Mouse (Mus musculus) ES-CJ7 (cell line): ENCODE measurements at regions not wholly inside any gene's neighbourhood (a gene's known extent, or its start where the extent isn't known, plus 50 kb on each side); places are given as distances from the start of the nearest gene placed in this dataset.

ENCODE experiments used
- DNase-seq: peaks from one replicate; pipeline ENCODE4 v3.0.0; 2011; ENCODE audit warnings: low read depth, low spot score

DNA sequence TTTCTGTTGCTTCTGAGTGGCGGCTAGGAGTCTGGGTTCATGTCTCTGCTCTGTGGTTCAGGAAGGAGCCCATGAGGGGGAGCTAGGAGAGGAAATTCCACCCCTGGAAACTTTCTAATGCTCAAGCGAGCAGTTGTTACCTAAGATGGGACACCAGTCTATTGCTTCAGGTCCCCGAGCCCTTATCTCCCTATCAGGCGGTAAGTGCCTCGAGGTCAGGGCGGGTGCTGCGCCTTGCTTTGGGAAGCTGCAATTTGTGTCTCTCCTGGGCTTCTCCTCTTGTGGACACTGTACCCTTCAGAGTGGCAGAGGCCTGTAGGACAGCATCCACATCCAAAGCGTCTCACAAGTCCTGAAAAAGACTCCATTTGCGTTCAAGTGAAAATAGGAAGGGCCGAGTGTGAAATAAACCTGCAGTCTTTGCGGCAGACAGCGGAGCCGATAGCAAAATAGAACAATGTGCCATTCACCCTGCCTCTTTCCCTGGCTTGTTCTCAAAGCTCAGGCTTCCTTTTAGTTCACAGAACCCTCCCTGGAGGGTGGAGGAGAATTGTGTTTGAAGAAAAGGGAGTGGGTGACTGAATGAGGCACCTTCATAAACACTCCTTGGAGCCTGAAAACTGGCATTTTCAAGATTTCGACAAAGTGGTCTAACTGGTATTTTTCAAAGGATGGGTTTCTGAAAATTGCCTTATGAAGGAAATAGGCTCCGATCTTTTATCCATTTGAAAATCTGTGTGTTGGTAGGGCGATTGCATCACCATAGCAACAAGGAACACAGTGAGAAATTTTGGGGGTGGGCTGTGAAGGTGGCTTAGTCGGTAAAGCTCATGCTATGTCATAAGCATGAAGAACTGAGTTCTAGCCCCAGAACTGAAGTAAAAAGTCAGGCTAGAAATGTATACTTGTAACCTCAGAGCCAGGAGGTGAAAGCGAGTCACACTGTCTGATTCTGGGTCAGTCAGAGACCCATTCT lies 87.2 kb upstream of the Cxcr4 start:
- no peak for DNase-seq

DNA sequence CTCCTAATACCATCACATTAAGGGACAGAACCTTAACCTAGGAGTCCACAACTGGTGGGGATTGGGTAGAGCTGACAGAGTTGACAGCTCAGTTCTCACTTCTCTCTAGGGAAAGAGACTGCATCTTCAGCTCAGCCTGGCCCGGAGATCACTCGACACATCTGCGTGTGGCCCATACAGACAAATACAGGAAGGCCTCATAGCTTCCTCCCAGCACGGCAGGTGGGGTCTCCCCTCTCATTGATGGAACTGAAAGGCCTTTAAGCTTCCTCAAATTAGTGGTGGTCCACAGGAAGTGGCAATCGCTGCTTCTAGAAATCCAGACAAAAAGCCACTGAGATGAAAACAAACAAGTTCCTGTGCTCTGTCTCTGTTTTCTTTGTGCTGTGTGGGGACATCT lies 83.4 kb upstream of the Cxcr4 start:
- no peak for DNase-seq

DNA sequence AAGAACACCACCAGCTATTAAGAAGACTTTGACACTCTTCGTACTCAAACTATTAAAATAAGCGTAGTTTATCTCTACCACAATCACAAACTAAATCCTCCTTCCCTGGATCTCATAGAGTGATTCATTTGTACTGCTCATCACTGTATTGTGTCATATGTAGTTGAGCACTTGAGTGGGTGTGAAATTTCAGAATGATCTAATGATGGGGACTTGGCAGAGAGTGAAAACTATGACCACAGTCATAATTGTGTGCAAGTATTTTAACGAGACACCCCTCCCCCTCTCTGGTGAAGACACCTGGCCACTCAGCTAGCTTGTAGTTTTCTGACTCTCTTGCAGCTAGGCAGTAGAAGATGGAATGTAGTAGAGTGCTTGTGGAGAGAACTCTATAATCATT lies 80.2 kb upstream of the Cxcr4 start:
- no peak for DNase-seq

DNA sequence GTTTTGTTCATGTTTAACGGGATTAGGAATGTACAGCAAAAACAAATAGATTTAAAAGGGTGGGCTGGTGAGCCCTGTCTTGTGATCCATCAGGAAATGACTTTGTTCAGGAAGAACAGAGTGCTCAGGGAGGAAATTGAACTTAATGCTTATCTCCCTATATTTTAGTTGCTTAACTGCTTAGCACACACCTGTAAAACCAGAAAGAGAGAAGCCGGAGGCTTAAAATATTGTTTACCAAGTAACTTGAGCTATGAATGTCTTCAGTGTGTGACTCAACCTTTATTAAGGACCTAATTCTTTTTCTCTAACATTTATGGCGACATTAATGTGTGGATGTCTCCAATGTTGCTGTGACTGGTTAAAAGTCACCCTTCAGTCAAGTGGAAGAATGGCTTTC lies 79.4 kb upstream of the Cxcr4 start:
- no peak for DNase-seq

DNA sequence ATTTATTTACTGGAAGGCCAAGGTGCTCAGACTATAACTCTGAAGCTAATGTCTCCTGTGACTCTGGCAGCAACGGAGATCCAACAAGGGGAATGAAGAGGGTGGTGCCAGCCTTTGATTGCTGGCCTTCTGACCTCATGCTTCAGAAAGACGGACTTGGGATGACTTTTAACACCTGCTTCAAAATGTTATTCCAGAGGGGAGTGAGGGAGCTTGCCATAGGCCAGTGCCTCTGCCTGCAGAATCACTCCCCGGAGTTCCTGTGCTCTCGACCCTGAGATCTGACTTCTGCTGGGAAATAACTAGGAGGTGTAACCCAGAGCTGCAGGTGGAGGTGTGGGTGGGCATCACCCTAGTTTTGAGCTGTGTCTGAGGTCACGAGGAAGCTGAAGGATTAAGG lies 78.9 kb upstream of the Cxcr4 start:
- DNase-seq, result no peak

DNA sequence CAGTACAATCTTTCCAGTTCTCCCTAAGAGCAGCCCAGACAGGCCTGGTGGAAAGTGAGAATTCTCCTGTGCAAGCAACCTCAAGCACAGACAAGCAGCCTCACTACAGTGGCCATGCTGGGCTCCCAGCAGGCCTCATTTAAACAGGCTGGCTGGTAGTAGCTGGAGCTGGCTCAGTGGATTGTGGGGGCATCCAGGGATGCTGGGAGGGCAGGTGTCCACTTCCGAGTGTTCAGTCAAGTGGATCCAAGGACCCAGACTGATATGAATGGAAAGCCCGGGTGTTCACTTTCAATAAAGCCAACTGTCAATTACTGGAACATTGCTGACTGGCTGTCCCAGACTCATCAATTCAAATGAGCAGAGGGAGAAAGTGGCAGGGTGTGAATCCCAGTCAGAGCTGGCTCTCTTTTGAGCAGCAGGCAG lies 77.2 kb upstream of the Cxcr4 start:
- DNase-seq, result no peak

DNA sequence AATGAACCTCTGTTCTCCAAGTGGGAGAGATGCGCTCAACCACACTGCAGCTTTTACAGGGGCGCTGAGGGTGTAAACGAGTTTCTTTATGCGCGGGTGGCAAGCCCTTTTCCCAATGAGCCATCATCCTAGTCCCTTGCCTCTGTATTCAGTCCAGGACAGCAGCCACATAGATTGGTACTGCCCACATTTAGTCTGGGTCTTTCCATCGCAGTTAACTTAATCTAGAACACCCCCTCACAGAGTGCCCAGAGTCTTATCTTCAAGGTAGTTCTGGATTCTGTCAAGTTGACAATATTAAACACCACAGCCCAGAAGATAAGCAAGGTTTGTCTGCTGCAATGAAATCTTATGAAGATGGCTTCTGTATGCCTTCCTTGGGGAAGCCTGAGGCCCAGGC lies 76.6 kb upstream of the Cxcr4 start:
- no peak for DNase-seq

DNA sequence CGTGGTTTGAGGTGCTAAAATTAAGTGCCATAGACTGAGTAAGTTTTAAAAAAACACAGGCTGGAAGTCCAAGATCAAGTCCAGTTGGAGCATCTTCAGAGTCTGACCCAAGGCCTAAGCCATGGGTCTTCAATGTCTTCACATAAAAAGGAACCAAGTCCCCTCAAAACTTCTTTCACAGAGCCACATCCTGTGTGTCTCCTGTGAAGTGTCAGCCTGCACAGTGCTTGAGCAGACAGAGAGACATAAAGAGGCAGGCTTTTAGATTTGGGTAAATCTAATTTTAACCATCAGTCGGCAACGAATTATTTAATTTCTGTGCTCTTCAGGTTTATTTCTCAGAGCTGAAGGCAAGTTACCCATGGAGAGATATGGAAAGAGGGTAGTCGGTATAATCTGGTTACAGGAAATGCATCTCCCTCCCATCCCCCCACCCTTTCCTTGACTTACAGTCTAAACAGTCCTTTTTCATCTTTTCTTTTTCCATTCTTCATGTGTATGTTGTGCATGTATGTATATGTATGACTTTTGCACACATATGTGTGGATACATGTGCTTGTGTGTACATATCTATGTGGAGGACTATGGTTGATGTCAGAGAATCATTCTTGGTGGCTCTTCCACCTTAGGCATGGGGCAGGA lies 75.1 kb upstream of the Cxcr4 start:
- DNase-seq, result no peak

DNA sequence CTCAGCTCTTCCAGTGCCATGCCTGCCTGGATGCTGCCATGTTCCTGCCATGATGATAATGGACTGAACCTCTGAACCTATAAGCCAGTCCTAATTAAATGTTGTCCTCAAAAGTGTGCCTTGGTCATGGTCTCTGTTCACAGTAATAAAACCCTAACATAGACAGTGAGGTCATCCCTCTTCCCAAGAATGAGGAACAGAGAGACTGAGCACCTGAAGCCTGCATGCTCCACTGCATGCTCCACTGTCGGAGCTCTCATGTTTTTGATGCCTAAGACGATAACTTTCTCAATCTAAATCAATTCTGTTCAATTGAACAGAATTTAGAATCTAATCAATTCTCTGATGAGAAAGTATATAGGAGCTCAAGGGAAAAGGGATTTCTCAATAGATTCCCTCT lies 71.1 kb upstream of the Cxcr4 start:
- no peak for DNase-seq

DNA sequence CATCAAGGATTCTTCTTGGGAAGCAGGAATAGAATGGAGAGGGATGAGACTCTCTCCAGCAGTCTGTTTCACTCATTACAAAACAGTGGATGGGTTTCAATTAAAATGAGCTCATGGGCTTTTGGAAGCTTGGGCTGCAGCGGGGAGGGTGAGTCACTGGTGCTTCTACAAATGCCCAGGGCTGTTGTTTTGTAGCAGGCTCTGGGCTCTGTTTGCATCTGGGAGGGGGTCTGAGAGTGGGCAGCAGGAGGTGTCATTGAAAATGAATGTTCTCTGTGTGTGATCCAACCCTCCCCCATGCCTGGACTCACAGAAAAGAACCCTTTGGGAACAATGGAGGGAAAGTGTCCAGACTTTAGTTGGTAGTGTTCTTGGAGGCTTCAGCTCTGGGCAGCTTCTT lies 67.8 kb upstream of the Cxcr4 start:
- no peak for DNase-seq

DNA sequence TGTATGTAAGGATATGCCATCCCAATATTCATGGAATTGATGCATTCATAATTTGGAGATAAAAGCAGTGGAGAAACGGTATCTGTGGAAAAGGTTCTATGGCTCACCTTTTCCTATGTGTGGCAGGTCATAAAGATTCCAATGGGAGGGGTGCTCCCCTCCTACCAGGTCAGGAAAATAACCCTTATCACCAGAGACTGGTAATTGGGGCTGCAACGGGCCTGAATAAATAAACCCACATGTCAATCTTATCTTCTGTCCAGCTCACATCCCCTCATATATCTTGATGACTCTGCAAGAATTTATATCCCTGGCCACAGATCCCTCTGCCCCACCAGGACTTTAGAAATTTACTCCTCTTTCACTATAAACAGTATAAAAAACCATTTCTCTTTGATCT lies 66.7 kb upstream of the Cxcr4 start:
- DNase-seq, result no peak

DNA sequence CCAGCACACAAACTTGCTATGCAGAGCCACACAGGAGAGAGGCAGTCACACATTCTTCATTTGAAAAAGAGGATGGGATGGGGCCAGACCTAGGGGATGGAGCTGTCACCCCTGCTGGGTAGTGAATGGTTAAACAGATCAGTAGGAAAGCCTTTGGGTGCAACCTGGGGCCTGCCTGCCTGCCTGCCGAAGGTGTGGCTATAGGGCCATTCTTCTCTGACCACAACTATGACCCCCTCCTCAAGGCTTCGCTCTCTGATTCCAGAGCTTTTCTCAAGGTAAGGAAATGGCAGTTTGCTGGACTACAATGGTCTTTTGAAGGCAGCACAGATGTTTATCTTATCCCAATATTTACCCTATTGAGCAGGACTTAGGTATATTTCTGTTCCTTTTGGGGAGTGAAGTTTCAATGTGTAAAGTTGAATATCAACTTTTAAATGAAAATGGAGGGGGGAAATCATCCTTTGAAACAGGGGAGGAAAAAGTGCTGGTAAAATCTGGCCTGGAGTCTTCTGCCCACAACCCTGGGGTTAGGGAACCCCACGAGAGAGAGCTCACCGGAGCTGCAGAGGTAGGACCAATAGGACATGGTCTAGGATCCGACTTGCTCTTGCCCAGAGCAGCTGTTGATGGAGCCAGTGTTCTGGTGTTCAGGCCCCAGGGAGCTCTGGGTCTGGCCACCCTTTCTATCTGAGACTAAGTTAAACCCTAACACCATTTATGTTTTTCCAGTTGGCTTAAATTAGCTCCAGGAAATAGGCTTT lies 62.2 kb upstream of the Cxcr4 start:
- no peak for DNase-seq

DNA sequence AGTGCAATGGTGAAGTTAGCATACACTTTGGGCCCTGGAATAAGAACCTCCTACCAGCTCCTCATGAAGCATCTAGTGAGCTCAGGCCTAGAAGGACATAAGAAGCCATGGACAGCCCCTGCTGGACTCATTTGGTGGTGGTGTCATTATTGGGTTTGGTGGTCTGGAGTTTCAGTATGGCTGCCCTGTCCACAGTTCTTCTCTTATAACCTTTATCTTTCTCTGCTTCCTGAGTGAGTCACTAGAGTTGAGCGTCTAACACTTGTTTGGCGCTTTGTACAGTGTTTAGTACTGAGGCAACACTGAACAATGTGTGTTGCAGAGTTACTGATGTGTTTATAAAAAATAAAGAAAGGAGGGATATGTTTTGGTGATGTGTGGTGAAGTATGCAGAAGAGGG lies 58.5 kb upstream of the Cxcr4 start:
- DNase-seq, result no peak

DNA sequence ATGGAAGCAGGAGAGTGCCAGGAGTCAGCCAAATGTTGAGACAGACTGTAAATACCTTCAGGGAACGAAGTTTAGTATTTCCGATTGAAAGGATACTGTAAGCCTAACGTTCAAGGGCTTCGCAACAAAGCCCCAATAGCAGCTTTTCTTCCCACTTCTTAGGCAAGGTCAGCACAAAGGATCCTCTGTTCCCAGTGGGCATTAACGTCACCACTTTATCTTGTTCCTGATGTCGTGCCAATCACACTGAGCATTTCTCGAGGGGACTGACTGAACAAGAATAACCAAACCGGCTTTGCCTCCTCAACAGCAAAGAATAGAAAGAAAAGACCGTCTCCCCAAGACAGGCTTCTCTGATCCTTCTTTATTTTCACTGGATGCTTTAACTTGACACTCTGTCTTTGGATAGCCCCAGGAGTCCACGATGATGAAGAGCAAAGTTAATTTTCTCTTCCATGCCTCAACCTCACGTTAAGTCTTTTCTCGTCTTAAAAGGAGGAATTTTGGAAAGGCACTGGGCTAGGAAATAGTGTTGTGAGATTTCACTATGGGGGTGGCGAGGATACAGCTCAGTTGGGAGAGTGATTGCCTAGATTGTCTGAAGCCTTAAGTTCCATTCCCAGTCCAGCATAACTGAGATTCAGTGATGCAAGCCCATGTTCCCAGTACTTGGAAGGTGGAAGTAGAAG lies 57.5 kb upstream of the Cxcr4 start:
- no peak for DNase-seq

DNA sequence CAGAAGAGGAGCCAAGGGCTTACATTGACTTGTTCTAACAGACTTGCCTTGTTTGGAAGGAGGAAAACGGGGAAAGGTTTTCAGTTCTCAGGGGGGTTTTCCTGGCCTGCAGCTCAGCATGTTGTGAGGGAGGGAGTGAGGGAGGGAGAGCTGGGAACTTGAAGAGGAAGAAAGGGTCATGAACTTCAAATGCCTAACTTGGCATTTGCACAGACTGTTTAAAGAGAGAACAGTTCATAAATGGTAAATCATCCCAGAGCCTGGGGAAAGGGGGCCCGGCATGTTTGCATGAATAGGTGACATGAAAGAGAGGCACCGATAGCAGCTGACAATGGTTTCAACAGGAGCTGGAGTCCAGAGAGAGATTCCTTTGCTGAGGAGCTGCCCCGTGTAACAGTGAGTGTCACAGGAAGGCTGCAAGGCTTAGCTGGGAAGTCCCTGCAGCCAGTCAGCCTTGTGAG lies 51.3 kb upstream of the Cxcr4 start:
- DNase-seq, result no peak

DNA sequence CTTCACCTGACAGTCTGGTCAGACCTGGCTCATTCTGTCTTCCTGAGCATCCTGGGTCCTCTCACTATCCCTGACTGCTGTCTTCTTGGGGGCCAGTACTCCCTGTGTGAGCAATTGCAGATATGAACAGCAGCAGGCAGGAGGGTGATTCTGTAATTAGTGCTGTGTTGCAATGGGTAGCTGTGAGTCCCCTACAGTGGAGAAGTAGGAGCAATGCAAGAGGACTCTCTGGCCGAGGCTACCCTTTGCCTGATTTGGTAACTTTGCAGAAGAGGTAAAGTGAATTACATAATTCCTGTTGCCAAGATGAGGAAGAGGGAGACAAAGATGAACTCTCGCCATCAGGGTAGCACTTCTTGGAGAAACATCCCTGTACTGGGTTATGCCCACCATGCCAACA lies 50.1 kb upstream of the Cxcr4 start:
- DNase-seq, result no peak
